Mouse (Mus musculus) spleen, postnatal 36 days (tissue): ENCODE measurements at regions not wholly inside any gene's neighbourhood (a gene's known extent, or its start where the extent isn't known, plus 50 kb on each side); places are given as distances from the start of the nearest gene placed in this dataset.

Source experiments
- DNase-seq, 2 experiments: peaks; one replicate each; pipeline ENCODE4 v3.0.0; 2022; ENCODE audit warnings: low spot score in 2 of 2, mixed read lengths in 1 of 2

- no peak for DNase-seq
These were observed 80.2 kb upstream of the Lrig3 start for GRCm38 (mm10) chr10:125885796-125886195.

- no peak for DNase-seq
These were observed 73.8 kb upstream of the Lrig3 start for GRCm38 (mm10) chr10:125892122-125892521.

GRCm38 (mm10) chr10:125895744-125896482 is 70.1 kb upstream of the Lrig3 start:
- no peak for DNase-seq

GRCm38 (mm10) chr10:125896646-125897045 is 69.3 kb upstream of the Lrig3 start:
- no peak for DNase-seq

- DNase-seq, result no peak
These were observed 66.5 kb upstream of the Lrig3 start for GRCm38 (mm10) chr10:125899504-125899903.

- no peak for DNase-seq
These were observed 65.4 kb upstream of the Lrig3 start for GRCm38 (mm10) chr10:125900562-125900961.

- no peak for DNase-seq
These were observed 63.3 kb upstream of the Lrig3 start for GRCm38 (mm10) chr10:125902668-125903067.

- no peak for DNase-seq
These were observed 53.8 kb upstream of the Lrig3 start for GRCm38 (mm10) chr10:125912207-125912606.
